Mouse (Mus musculus) midbrain, embryonic 13.5 days (tissue): ENCODE results near the gene Lsm4. TPM values are rescaled to one million over a fixed set of nuclear protein-coding genes. Genes with fewer than 3 reads are reported as not detected.

Source experiments
- ATAC-seq: fragments of 200-750 bp; cut with Nextera tagmentation; 2 replicates; pipeline ENCODE4 v1.8.0; 2017; ENCODE audit warnings: mild to moderate bottlenecking, moderate TSS enrichment, moderate library complexity
- H3K27ac ChIP-seq: fragments of 300-500 bp; sonication (generic); 2 replicates; pipeline ENCODE4 v1.5.1; 2015; ENCODE audit warnings: inconsistent platforms, mild to moderate bottlenecking, moderate library complexity
- H3K27me3 ChIP-seq: fragments of 300-500 bp; sonication (generic); 2 replicates; pipeline ENCODE4 v1.6.1; 2015; ENCODE audit warnings: mild to moderate bottlenecking, inconsistent platforms
- H3K36me3 ChIP-seq: fragments of 300-500 bp; sonication (generic); 2 replicates; pipeline ENCODE4 v1.6.1; 2015; ENCODE audit warnings: mild to moderate bottlenecking, inconsistent platforms
- H3K4me1 ChIP-seq: fragments of 300-500 bp; sonication (generic); replicated peaks from 2 replicates; pipeline ENCODE4 v1.6.1; 2015; ENCODE audit warnings: inconsistent platforms
- H3K4me2 ChIP-seq: fragments of 300-500 bp; sonication (generic); replicated peaks from 2 replicates; pipeline ENCODE4 v1.6.1; 2015; ENCODE audit warnings: moderate library complexity, mild to moderate bottlenecking, inconsistent platforms
- H3K4me3 ChIP-seq: fragments of 300-500 bp; sonication (generic); replicated peaks from 2 replicates; pipeline ENCODE4 v1.5.1; 2015; ENCODE audit warnings: mild to moderate bottlenecking, inconsistent platforms
- H3K9ac ChIP-seq: fragments of 300-500 bp; sonication (generic); replicated peaks from 2 replicates; pipeline ENCODE4 v1.6.1; 2015; ENCODE audit warnings: mild to moderate bottlenecking, inconsistent platforms
- H3K9me3 ChIP-seq: fragments of 300-500 bp; sonication (generic); 2 replicates; pipeline ENCODE4 v1.6.1; 2016; ENCODE audit warnings: mild to moderate bottlenecking, inconsistent platforms
- WGBS: fragments of 180-500 bp; shearing (Covaris S2); methylation state at CpG from one replicate; pipeline ENCODE4 v1.1.7; 2015; 5-methylcytosine and 5-hydroxymethylcytosine counted together
- polyA plus RNA-seq: library from polyadenylated mRNA; unstranded; fragments of >200 nt; fragmentation: Nextera tagmentation; extraction: Ambion mirVana; gene quantifications from 2 replicates; pipeline ENCODE4 v1.2.1, GENCODE M21; 2015

Gene Lsm4
- polyA plus RNA-seq, 1 experiment from 2014 or later = 201 TPM

- no peaks in the 10 kb centered on the region for H3K9me3 ChIP-seq
- H3K4me1 ChIP-seq = peaks cover 50% of the 10 kb centered on the region
- ATAC-seq = no peak
- 77% methylated on average over 12 of the region's 12 CpGs for WGBS
- peak overlapping the region; percentile 81 for H3K4me2 ChIP-seq
- H3K27me3 ChIP-seq = no peaks in the 10 kb centered on the region
- peak overlapping the region; percentile 100 for H3K9ac ChIP-seq
- peaks cover 2% of the 10 kb centered on the region; the same call in 1 of the 2 replicates for H3K36me3 ChIP-seq
- H3K4me3 ChIP-seq = peak overlapping the region; percentile 98
- H3K27ac ChIP-seq = peak overlapping the region; percentile 100
Observed at GRCm38 (mm10) chr8:70697366-70698250, 24.6 kb downstream of the Lsm4 start.

GRCm38 (mm10) chr8:70698310-70699109, 25.5 kb downstream of the Lsm4 start, which contains the start of gene Jund:
TSS of gene Jund (plus strand) at chr8:70698949.
- Histone ChIP-seq H3K36me3 (peaks cover 10% of the 10 kb centered on the region), H3K27ac (peak within 1 kb of the TSS; percentile 100)

GRCm38 (mm10) chr8:70699116-70699833, 26.2 kb downstream of the Lsm4 start:
- Histone ChIP-seq H3K9me3 (no peaks in the 10 kb centered on the region), H3K9ac (peak overlapping the region; percentile 100), H3K4me1 (peaks cover 65% of the 10 kb centered on the region), H3K36me3 (peaks cover 18% of the 10 kb centered on the region), H3K27ac (peak overlapping the region; percentile 100), H3K27me3 (no peaks in the 10 kb centered on the region), H3K4me2 (peak overlapping the region; percentile 81), H3K4me3 (peak overlapping the region; percentile 98)
- ATAC-seq = peak; percentile 13
- WGBS = under 1% methylated on average over 80 of the region's 89 CpGs

More at GRCm38 (mm10) chr8:70698310-70699109, 25.5 kb downstream of the Lsm4 start, which contains the start of gene Jund:
- under 1% methylated on average over 66 of the region's 69 CpGs for WGBS
- H3K4me2 ChIP-seq = peak within 1 kb of the TSS; percentile 81
- peak within 1 kb of the TSS; percentile 100 for H3K9ac ChIP-seq
- peak within 1 kb of the TSS; percentile 98 for H3K4me3 ChIP-seq
- no peaks in the 10 kb centered on the region for H3K9me3 ChIP-seq
- H3K4me1 ChIP-seq = peaks cover 59% of the 10 kb centered on the region
- ATAC-seq = peak; percentile 83
- H3K27me3 ChIP-seq = no peaks in the 10 kb centered on the region

- H3K4me3 ChIP-seq = peak overlapping the region; percentile 98
- ATAC-seq = peak; percentile 10
- peak overlapping the region; percentile 100 for H3K27ac ChIP-seq
- under 1% methylated on average over 57 of the region's 59 CpGs for WGBS
- H3K27me3 ChIP-seq = no peaks in the 10 kb centered on the region
- peaks cover 24% of the 10 kb centered on the region for H3K36me3 ChIP-seq
- no peaks in the 10 kb centered on the region for H3K9me3 ChIP-seq
- H3K9ac ChIP-seq = peak overlapping the region; percentile 100
- peaks cover 65% of the 10 kb centered on the region for H3K4me1 ChIP-seq
- H3K4me2 ChIP-seq = peak overlapping the region; percentile 81
Observed at GRCm38 (mm10) chr8:70699834-70700554, 26.9 kb downstream of the Lsm4 start.

- Histone ChIP-seq H3K9ac (peak overlapping the region; percentile 100), H3K4me1 (peaks cover 61% of the 10 kb centered on the region), H3K9me3 (no peaks in the 10 kb centered on the region), H3K4me3 (peak overlapping the region; percentile 98), H3K36me3 (peaks cover 24% of the 10 kb centered on the region), H3K27ac (peak overlapping the region; percentile 100), H3K27me3 (no peaks in the 10 kb centered on the region), H3K4me2 (peak overlapping the region; percentile 81)
- WGBS = under 1% methylated on average over 20 of the region's 20 CpGs
- ATAC-seq = peak; percentile 36
Observed at GRCm38 (mm10) chr8:70700555-70700922, 27.5 kb downstream of the Lsm4 start.

- Histone ChIP-seq H3K27me3 (no peaks in the 10 kb centered on the region), H3K4me1 (peaks cover 53% of the 10 kb centered on the region), H3K4me2 (peak overlapping the region; percentile 81), H3K4me3 (peak overlapping the region; percentile 98), H3K27ac (peak overlapping the region; percentile 100), H3K36me3 (peaks cover 24% of the 10 kb centered on the region), H3K9me3 (no peaks in the 10 kb centered on the region), H3K9ac (peak overlapping the region; percentile 100)
- WGBS = 49% methylated on average over 10 of the region's 10 CpGs
- ATAC-seq = no peak
Observed at GRCm38 (mm10) chr8:70701048-70701981, 28.3 kb downstream of the Lsm4 start.

GRCm38 (mm10) chr8:70701982-70702841, 29.2 kb downstream of the Lsm4 start:
- 84% methylated on average over 2 of the region's 2 CpGs for WGBS
- no peak for ATAC-seq

GRCm38 (mm10) chr8:70702842-70703182, 29.8 kb downstream of the Lsm4 start:
- 85% methylated on average over 3 of the region's 3 CpGs for WGBS
- no peak for ATAC-seq
- no peak overlapping the region for H3K27ac ChIP-seq

More at GRCm38 (mm10) chr8:70701982-70702841, 29.2 kb downstream of the Lsm4 start:
- H3K9ac ChIP-seq = peak overlapping the region; percentile 100; the same call in 1 of the 2 replicates
- peak overlapping the region; percentile 81 for H3K4me2 ChIP-seq
- H3K36me3 ChIP-seq = peaks cover 24% of the 10 kb centered on the region
- no peaks in the 10 kb centered on the region for H3K27me3 ChIP-seq
- no peaks in the 10 kb centered on the region for H3K9me3 ChIP-seq
- H3K4me3 ChIP-seq = peak overlapping the region; percentile 98
- H3K4me1 ChIP-seq = peaks cover 44% of the 10 kb centered on the region
- no peak overlapping the region for H3K27ac ChIP-seq

GRCm38 (mm10) chr8:70703287-70703686, 30.2 kb downstream of the Lsm4 start, which contains the start of gene Iqcn:
TSS of gene Iqcn (plus strand) at chr8:70703457.
- WGBS = 99% methylated on average over 3 of the region's 3 CpGs
- H3K27ac ChIP-seq = no peak within 1 kb of the TSS
- peak within 1 kb of the TSS; percentile 81 for H3K4me2 ChIP-seq
- ATAC-seq = no peak
- peaks cover 24% of the 10 kb centered on the region for H3K36me3 ChIP-seq
- H3K27me3 ChIP-seq = no peaks in the 10 kb centered on the region
- H3K4me1 ChIP-seq = peaks cover 33% of the 10 kb centered on the region
- H3K9ac ChIP-seq = no peak within 1 kb of the TSS; the same call in none of the 2 replicates
- no peaks in the 10 kb centered on the region for H3K9me3 ChIP-seq
- H3K4me3 ChIP-seq = 0 out of 2 replicates have a peak within 1 kb of the TSS, but pooled peaks have one; percentile 98

More at GRCm38 (mm10) chr8:70702842-70703182, 29.8 kb downstream of the Lsm4 start:
- Histone ChIP-seq H3K4me2 (peak overlapping the region; percentile 81), H3K36me3 (peaks cover 24% of the 10 kb centered on the region), H3K4me3 (no peak overlapping the region), H3K9me3 (no peaks in the 10 kb centered on the region), H3K4me1 (peaks cover 38% of the 10 kb centered on the region), H3K9ac (no peak overlapping the region; the same call in 1 of the 2 replicates), H3K27me3 (no peaks in the 10 kb centered on the region)
